Mouse (Mus musculus) layer of hippocampus, postnatal 36 days (tissue): ENCODE measurements at regions not wholly inside any gene's neighbourhood (a gene's known extent, or its start where the extent isn't known, plus 50 kb on each side); places are given as distances from the start of the nearest gene placed in this dataset.
"Not testable (repeated sequence)": the region's sequence is repeated elsewhere in the genome, so short reads cannot be mapped to it uniquely, and the experiment has no call there.

Source experiments
- DNase-seq, 2 experiments: peaks; one replicate each; pipeline ENCODE4 v3.0.0; 2022

GRCm38 (mm10) chr11:56505068-56505467, 464.3 kb upstream of the Nmur2 start:
- DNase-seq, result no peak

GRCm38 (mm10) chr11:56514941-56515340, 474.1 kb upstream of the Nmur2 start:
- no peak for DNase-seq

GRCm38 (mm10) chr11:56518486-56518885, 477.7 kb upstream of the Nmur2 start:
- DNase-seq, result no peak

- DNase-seq, result no peak
Observed at GRCm38 (mm10) chr11:56550736-56551135, 460.5 kb upstream of the Gria1 start.

GRCm38 (mm10) chr11:56556332-56556731, 454.9 kb upstream of the Gria1 start:
- no peak for DNase-seq

- peak in 1 of 2 experiments; percentile 10 for DNase-seq
Observed at GRCm38 (mm10) chr11:56580028-56580427, 431.2 kb upstream of the Gria1 start.

- DNase-seq, result no peak
Observed at GRCm38 (mm10) chr11:56583054-56583453, 428.1 kb upstream of the Gria1 start.

GRCm38 (mm10) chr11:56593435-56593834, 417.8 kb upstream of the Gria1 start:
- DNase-seq, result not testable (repeated sequence)

GRCm38 (mm10) chr11:56603742-56604141, 407.4 kb upstream of the Gria1 start:
- no peak for DNase-seq

- peak; percentile 22 to 37 for DNase-seq
Observed at GRCm38 (mm10) chr11:56627659-56628058, 383.5 kb upstream of the Gria1 start.

- DNase-seq, result no peak
Observed at GRCm38 (mm10) chr11:56633445-56633844, 377.7 kb upstream of the Gria1 start.

- DNase-seq, result no peak
Observed at GRCm38 (mm10) chr11:56636606-56637226, 374.5 kb upstream of the Gria1 start.

- no peak for DNase-seq
Observed at GRCm38 (mm10) chr11:56641716-56642115, 369.5 kb upstream of the Gria1 start.
